Mouse (Mus musculus): ENCODE data around the gene Nemp1.

DNA sequence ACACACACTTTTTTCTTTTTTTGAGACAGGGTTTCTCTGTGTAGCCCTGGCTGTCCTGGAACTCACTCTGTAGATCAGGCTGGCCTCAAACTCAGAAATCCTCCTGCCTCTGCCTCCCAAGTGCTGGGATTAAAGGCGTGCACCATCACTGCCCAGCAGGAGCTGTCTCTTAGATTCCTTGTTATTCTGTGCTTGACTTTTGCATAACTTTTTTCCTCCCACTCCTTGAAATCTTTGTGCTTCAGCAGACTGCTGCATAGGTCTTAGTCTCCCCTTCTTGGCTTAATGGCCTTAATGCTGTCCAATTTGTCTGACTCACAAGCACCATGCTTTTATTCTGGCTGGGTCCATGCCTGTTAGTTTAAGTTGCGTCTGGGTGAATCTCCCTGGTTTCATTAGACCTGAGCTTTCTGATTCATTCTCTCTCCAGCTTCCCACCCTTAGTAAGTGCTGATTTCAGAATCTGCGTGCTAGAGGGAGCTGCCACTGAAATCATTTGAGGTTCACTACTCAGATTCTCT lies 42.2 kb downstream of the Nemp1 start:
- TF ChIP-seq POLR2A (IDR thresholded peaks at IDR 0.05; ENCODE audit: borderline replicate concordance, insufficient read depth, low read length) = no peak
- TF ChIP-seq CTCF (IDR thresholded peaks at IDR 0.05; ENCODE audit: borderline replicate concordance, insufficient read depth, low read depth, low read length) = no peak
